Mouse (Mus musculus) ES-Bruce4 (cell line): ENCODE measurements around the gene Add3.

Source experiments
- CTCF ChIP-seq: IDR thresholded peaks from one replicate; pipeline ENCODE4 v1.8.1; 2011; ENCODE audit warnings: low read depth, low read length
- EP300 ChIP-seq: IDR thresholded peaks from 2 replicates; pipeline ENCODE4 v1.6.1; 2011; ENCODE audit warnings: low read depth, low read length; ENCODE audit not compliant: insufficient read depth
- POLR2A ChIP-seq: IDR thresholded peaks from one replicate; pipeline ENCODE4 v1.8.1; 2011; ENCODE audit warnings: low read length; ENCODE audit not compliant: insufficient read depth

- no peak for TF ChIP-seq CTCF
- TF ChIP-seq POLR2A = no peak
- TF ChIP-seq EP300 = no peak
These were observed 58.7 kb downstream of the Add3 start for GRCm38 (mm10) chr19:53198706-53199572.
